Mouse (Mus musculus) skeletal muscle tissue, adult 2 months (tissue): Measurements from ENCODE around the gene Mustn1.

Source experiments
- DNase-seq: peaks from one replicate; pipeline ENCODE4 v3.0.0-alpha.2; 2012; ENCODE audit warnings: low read depth, low spot score

Mustn1 gene

DNA sequence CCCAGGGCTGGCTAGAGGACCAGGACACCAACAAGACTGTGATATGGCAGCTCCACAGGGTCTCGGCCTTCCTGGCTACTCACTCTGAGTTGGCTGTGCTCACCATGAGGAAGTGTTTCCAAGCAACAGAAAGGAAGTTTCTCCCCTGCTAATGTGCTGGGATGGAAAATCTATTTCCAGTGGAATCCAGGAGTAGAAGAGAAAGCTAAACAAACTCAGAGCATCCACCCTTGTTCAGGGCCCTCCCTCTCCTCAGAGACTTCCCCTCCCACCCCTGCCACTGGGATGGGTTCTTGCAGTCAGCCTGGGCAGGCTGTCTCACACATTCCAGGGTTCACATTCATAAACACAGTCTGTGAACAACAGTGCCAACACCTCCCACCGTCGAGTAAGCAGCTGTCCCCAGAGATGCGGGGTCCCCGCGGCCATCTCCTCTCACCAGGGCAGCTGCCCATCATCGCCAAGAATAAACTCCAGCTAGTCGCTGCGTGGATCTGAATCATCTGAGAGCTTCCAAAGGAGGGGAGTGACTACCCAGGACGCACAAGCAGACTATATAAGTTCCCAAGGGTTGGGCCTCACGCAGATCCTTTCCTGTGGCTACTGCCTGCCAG lies at the start of gene Mustn1:
Gene Mustn1, plus strand, starts transcription at position 243 of the 614 bp plus-strand sequence.
- DNase-seq, result no peak

DNA sequence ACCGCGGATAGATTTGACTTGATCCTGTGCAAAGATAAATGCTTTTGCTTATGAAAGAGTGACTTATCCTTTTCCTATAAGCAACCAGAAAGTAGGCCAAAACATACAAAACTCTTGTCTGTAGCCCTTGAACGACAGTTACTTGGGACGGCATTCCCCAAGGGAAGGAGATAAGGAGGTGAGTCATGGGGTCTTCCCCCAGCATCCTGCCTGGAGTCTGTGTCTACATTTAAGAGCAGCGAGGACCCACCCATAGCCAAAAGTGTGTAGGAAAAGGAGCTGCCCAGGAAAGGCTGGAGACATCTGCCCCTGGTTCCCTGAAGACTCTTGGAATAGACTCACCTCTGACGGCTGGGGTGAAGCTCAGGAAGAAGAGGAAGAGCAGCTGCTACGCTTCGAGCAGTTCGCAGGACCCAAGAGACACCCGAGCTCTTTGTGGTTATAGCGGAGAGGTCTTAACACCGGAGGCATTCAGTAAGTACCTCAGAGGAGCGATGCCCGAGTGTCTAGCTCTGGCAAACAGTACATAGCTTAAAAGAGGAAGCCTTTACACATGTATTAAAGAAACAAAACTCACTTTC lies 41.5 kb upstream of the Mustn1 start:
- DNase-seq, result no peak

DNA sequence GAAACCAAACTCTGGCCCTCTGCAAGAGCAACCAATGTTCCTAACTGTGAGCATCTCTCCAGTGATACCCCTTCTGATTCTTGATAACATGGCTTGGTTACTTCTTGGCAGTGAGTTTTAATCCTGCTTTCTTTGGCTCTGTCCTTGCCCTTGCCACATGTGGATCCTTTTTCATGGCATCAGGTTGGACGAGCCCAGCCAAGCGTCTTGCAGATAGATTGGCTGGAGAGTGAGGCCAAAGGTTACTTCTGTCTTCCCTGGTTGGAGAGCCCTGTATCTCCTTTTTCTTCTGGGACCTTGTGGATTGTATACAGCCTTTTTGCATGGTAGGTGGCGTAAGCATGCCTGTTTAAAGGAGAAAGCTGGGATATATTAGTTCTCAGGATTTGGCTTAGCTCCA lies 35.3 kb upstream of the Mustn1 start:
- no peak for DNase-seq

DNA sequence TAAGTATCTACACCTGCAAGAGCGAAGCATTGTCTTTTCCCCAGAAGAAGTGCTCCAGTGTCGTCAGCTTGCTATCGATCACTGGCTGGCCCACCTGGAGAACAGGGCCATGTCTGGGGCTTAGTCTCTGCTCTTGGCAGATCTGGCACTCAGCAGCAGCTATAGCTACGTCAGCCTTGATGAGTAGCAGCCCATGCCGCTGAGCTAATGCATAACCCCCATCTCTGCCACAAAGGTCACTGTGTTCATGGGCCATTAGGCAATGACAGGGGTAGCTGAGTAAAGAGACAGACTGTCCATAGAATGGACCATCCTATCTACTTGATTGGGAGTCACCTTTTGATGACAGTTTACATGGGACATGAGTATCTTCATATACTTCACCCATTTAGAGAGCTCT lies 28.5 kb upstream of the Mustn1 start:
- no peak for DNase-seq

DNA sequence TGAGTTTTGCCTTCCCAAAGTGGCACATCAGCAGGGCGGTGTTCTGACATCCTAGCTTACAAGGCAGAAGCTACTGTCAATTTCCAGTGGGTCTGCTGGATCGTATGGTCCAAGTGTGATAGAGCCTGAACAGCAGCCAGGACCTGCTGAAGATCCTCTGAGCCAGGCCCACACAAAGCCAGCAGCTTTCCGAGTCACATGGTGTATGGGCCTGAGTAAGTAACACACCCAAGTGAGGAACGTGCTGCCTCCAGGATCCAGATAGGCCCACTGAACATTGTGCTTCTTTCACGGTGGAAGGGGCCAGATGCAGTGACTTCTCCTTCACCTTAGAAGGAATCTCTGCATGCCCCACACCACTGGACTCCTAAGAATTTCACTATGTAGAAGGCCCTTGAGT lies 26.7 kb upstream of the Mustn1 start:
- DNase-seq, result no peak

DNA sequence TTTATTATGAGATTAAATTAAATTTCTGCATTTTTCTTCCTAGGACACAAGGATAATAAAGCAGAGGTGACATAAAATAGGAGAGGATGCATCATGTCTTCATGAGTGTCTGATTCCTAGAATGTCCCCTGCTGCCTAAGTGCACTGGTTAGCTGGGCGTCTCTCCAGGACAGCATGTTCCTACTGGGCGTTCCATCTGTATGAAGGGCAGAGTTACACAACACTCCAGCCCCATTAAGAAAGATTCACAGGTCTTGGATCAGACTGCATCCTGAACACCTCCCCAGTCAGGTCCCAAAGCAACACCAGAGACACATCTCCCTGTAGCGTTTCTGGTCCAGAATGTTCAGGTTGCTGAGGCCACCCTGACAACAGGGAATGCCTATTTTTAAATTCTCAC lies 23.7 kb upstream of the Mustn1 start:
- peak; percentile 88 for DNase-seq

DNA sequence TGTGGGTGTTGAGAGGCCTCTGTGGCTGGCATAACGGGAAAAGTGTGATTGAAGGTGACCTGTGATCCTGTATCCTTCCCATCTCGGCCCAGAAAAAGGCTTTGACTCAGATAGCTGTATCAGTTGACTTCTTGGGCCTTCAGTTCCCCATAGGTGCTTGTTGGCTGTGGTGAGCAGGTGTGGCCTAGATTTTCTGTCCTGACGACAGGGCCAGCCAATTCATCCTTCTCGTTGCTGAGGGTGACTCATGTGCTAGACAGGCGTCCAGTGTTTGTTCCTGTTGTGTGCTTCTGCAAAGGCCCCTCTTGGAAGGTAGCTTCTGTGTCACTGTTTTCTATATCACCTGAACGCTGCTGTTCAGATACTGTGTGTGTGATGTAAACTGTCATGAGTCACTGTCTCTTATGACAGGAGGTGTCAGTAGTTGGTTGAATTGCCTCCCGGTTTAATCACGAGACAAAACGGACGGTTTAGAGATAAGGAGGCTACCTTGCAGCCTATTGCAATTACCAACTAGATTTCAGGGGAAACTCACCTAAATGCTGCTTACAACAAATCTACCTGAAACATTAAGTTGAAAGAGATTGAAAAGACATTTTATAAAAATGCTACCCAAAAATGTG lies 22.0 kb upstream of the Mustn1 start:
- DNase-seq, result no peak

DNA sequence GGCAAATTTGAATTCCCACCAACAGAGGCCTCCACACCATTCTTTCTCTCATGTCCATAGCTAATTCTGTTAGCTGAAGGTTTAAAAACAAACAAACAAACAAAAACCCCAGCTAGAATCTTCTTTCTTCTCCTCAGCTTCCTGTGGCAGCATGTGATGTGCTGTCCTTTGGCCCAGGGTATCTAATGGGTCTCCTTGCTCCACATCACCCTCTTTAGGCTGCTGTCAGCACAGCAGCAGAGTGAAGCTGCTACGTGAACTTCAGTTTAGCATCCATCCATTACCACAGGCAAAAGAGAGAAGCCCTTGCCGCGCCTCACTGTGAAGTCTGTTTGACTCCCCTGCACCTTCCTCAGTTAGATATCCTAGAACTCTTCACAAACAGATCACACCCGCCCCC lies 21.0 kb upstream of the Mustn1 start:
- no peak for DNase-seq

DNA sequence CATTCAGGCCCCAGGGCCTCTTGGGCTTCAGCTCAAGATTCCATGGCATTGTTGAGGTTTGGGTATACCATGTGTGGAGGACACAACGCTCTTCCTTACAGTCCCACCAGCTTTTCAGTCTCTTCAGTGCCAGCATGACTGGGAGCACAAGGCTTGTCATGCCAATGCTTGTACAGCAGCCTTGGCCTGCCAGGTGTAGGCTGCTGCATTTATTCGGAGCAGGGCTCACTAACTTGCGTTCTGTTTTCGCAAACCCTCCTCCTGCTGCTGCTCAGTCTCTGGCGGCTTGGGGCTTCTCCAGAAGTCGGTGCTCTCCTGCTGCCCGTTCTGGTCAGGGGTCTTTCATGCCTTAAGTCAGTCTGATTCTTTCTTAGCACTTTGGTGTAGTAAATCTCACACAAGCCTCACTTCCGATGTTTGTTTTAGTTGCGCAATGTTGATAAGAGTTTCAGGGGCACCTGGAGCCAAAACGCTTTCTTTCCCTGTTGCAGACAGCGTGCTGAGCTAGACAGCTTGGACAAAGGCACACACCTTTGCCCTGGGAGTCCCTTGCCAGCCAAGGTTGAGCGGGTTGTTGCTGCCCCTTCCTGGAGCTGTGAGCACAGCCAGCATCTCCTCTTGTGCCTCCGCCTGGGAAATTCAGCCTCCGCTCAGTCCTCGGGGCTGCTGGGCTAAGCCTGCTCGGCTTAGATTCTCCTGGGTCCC lies 17.4 kb upstream of the Mustn1 start:
- DNase-seq, result no peak

DNA sequence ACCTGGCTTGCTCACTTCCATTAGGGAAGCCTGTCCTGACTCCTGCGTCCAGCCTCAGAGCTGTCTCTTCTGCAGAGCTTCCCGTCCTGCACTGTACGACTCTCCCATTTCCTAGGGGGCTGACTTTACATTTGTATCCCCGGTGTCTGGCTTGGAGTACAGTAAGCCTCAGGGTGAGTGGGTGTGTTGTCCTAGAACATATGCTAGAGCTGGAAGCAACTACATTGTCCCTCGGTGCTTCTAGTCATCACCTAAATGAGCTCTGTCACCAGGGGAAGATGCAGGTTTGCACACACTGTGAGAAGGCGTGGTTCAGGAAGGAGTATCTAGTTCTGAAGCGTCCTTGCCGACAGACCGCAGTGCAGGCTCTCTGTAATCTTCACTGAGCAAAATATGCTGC lies 16.6 kb upstream of the Mustn1 start:
- DNase-seq, result no peak

DNA sequence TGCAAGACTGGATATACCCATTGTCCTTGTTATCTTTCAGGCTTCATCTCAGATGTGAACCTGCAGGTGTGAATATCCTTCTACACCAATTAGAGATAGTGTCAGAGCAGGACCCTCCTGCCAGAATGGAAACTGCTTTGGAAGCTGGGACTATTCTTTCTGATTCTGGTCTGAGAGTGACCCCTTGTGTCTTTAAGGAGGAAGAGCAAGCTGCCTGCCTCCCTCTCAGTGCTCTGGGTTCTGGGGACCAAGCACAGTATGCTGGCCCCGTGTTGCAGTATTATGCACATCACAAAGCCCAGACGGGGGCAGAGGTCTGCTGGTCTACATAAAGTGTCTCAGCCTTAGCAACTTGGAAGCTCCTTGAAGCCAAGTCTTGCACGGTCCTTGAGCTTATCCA lies 13.7 kb upstream of the Mustn1 start:
- DNase-seq, result no peak

DNA sequence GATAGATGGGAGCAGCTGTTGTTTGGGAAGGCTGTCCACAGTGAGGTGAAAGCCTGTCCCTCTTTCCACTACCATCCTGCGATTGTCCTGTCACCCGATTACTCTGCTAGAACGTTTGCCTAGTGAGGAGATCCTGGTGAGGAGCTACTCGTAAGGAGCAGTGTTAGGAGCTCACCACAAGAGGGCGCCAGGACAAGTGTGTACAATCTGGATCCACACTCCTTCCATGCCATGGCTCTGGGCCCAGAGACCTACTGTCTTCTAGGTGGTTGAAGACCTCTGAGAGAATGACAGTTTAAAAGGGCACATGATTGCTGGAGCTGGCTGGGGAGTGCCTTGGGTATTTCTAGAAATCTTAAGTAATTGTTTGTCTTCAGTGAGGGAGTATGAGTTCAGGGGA lies 12.0 kb upstream of the Mustn1 start:
- DNase-seq, result peak; percentile 85

DNA sequence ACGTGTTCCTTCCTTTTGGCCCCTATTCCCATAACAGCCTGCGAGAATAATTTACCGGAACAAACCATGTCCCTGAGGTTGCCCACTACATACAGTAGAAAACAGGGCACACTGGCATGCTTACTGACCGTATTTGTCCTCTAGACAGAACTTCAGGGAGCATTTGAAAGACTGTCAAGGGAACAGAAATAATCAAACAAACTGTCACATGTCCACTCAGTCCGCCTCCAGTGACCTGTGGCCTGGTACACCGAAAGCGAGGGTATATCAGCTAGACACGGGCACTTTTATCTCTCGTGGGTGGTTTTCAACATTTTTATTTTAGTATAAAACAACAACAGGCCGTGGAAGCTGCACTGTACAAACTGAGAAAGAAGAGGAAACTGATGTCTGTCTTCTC lies 10.2 kb upstream of the Mustn1 start:
- no peak for DNase-seq

DNA sequence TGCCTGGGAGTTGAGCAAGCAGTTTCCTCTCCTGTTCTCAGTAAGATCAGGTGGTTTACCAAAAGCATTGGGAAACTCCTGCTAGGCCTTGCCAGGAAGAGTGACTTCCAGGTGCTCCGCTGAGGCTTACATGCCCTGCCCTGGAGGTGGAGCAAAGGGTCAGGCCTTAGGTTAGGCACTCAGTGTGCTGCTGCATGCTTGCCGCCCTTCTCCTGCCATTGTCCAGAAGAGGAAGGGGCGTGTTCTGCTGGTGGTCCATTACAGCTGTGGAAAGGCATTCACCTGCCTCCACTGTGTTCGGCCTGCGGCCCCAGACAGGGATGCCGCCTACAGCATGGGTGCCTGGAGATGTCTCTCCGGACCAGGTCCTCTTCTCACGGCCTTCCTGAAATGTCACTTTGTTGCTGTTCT lies 9.6 kb upstream of the Mustn1 start:
- DNase-seq, result no peak

DNA sequence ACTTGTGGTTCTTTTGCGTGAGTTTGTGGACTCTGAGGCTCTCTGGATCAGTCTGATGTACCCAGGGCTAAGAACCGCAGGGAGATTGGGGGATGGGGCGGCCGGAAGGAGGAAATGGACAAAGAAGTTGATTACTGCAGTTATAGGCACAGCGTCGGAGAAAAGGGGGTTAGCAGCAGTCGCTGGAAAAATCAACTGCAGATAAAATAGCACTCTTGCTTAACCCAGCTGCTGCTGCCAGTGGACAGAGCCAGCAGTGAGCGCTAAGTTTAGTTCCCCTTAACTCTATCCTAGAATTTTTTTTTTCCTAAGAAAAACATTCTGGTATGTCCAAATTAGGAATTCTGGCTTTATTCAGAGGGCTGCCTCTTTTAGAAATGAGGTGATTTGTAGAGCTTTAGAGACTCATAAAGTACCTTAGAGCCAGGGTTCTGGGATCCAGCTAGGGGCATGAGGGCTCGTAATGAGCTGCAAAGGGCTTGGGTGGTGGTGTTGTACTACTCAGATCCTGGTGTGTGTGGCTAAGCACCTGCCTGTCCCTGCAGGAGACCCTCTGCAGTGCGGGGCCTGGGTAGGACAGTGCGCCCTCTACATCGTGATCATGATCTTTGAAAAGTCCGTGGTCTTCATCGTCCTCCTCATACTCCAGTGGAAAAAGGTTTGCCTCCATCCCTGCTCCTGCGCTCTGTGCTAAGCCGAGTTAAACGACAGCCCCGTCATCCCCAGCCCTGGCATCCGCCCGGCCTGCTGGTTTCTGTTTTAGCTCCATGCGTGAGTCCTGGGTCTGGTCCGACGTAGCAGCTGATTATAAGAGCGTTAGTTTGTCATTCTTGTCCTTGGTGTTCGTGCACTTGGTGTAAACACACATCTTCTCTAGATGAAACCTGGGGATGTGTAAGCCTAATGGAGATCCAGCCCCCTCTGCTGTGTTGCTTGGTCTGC lies 8.5 kb upstream of the Mustn1 start:
- no peak for DNase-seq

DNA sequence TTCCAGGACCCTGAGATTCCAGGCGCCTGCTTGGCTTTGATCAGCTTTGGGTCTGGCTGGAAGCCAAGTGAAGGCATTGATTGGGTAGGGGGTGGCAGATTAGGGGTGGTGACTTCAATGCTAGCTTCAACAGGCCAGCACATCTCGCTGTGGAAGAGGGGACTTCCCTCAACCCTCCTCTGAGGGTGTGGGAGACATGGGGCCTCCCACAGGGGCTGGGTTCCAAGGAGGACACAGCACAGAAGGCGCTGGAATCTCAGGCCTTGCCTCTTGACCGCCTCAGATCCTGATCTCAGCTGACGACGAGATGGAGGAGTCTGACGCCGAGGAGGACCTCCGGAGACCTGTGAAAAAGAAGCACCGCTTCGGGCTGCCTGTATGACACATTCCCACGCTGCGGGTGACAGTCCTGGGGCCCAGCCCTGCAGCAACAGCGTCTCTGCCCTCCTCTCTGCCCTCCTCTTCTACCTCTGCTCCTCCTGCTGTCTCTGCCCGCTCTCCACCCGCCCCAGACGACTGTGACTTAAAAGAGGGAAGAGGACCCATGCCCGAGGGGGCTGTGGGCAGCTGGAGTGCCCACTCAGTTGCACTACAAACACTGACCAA lies 4.8 kb upstream of the Mustn1 start:
- DNase-seq, result no peak

DNA sequence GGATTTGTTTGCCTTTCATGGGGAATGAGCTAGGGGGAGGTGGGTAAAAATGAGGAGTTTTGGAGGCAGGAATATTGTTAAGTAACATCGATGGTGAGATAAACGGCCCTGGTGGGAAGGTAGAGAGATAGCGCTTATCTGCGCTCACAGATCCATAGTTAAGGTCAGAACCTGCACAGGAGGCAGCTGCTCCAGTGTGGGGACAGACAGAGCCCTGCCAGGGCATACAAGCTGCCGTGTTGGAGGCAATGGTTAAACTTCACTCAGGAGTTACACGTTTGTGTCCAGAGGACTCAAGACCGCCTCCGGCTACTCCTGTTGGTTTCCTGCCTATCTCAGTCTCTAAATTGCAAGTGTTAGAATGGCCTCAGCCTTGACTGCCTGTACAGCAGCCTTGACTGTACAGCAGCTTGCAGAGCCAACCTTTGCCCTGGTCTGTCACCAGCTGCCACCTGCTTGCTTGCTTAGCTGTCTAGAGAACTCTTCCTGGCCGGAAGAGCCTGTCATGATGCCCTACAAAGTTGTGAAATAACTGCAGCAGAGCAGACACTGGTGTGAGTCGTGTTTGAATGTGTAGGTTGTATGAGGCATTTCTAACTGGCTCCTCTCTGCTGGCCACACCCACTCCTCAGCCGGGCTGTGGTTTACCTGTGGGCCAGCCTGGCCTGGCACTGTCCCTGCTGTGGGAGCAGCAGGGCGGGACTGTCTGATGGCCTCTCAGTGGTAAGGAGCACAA lies 3.7 kb upstream of the Mustn1 start:
- DNase-seq, result no peak

DNA sequence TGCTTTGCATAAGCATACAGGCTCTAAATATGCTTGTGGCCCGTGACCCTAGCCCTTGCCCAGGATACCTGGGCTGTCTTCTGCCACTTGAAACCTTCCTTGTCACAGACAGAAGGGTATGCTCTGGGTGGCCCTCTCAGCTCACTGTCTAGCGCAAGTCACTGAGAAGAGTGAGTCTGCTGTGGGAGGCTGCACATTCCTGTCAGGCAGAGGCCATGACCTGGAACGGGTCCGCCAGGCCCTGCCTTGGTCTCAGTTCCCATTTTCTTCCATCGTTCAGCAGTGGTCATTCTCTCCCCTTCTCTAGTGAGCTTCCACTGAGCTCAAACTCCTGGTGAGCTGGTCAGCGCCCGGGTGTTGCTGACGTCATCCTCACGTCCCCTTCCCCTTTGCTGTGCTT lies 3.0 kb upstream of the Mustn1 start:
- DNase-seq, result no peak

DNA sequence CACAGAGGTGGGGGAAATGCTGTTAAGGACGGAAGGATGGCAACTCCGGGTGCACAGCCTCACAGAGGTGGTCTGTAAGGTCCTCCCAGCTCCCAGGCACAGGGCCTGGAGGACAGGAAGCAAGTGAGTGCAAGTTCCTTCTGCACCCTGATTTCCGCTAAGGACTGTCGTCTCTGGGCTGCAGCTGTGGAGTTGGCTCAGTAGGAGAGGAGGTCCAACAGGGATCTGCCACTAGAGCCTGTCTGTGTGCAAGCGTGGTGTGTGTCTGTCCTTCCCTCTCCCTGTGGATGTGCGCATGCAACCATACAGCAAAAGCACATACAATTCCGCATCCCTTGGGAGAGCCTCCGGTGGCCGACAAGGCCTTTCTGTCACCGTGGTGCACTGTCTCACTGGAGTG lies 2.5 kb upstream of the Mustn1 start:
- no peak for DNase-seq

DNA sequence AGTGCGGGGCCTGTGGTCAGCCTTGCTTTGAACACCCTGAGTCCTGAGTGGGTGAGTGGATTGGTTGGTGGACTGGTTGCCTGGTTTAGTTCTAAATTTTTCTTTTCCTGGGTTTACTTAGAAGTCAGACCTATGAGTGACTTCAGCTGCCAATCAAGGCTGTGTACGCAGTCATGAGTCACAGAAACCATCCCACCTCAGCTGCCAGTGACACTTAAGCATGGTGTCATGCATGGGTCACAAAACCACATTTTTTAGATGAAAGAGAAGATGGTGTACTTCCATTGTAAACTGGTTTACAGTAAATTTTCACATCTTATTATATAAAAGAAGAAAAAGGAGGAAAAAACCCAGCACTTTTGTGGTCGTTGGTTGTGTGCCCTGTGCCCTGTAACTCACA lies 1.2 kb upstream of the Mustn1 start:
- no peak for DNase-seq

DNA sequence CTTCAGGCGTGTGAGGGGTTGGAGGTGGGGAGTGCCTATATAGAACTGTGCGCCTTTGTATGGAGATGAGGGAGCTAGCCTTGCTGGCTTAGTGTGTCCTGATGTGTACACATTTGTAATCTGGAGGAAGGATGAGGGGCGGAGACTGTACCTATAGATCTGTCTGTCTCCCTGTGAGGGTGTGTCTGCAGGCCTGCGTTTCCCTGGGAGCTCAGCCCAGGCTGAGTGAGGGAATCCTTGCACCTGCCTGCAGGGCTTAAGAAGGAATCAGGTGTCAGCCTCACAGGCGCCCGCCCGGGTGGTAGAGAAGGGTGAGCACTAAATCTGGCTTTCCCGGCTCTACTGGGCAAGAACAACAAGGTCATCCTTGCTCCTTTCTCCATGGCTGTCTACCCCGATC lies 794 bp downstream of the Mustn1 start:
- peak; percentile 83 for DNase-seq
